Mouse (Mus musculus): Measurements from ENCODE around the gene Plcb2. TPM values are rescaled to one million over a fixed set of nuclear protein-coding genes. Genes with fewer than 3 reads are reported as not detected.

The Plcb2 gene
- polyA plus RNA-seq, 1 experiment from 2014 or later: 0.44 TPM

GRCm38 (mm10) chr2:118709655-118710221 is 18.5 kb downstream of the Plcb2 start:
- Histone ChIP-seq H3K27me3 (peaks cover 99% of the 10 kb centered on the region), H3K27ac (no peak overlapping the region), H3K9ac (replicated peaks) (no peak overlapping the region), H3K4me2 (no peak overlapping the region; the same call in 1 of the 2 replicates), H3K36me3 (no peaks in the 10 kb centered on the region), H3K4me1 (replicated peaks) (peaks cover 27% of the 10 kb centered on the region), H3K9me3 (no peaks in the 10 kb centered on the region), H3K4me3 (replicated peaks) (no peak overlapping the region)
- 32% methylated on average over 4 of the region's 4 CpGs for WGBS
- no peak for ATAC-seq (ENCODE audit: insufficient number of reproducible peaks, insufficient read depth, low FRiP score, low TSS enrichment, low read depth)

GRCm38 (mm10) chr2:118708472-118708871 is 19.8 kb downstream of the Plcb2 start:
- H3K27ac ChIP-seq: no peak overlapping the region
- no peak overlapping the region for H3K9ac ChIP-seq (replicated peaks)
- H3K36me3 ChIP-seq: no peaks in the 10 kb centered on the region
- no peak for ATAC-seq (ENCODE audit: insufficient number of reproducible peaks, insufficient read depth, low FRiP score, low TSS enrichment, low read depth)
- peaks cover 37% of the 10 kb centered on the region for H3K4me1 ChIP-seq (replicated peaks)
- peaks cover 100% of the 10 kb centered on the region for H3K27me3 ChIP-seq
- no peaks in the 10 kb centered on the region for H3K9me3 ChIP-seq
- 82% methylated on average over 4 of the region's 4 CpGs for WGBS
- no peak overlapping the region for H3K4me3 ChIP-seq (replicated peaks)
- no peak overlapping the region for H3K4me2 ChIP-seq

DNA sequence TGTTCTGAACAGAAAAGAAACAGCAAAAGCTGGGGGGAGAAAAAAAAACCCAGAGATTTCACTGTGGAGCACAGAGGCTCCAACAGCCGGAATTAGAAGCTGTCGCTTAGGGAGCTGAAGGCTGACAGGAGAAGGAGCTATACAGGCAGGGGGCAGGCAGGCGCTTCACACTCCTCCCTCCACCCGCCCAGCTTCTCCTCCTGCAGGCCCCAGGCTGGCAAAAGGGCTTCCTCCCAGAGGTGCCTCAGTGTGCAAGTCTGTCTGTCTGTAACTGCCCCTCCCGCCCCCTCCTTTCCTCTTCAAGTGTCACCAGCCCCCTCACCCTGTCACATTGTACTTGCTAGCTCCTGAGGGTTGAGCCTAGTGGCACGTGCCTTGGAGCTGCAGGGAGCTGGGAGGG is 21.8 kb downstream of the Plcb2 start:
- Histone ChIP-seq H3K4me1 (replicated peaks) (peaks cover 46% of the 10 kb centered on the region), H3K27me3 (peaks cover 100% of the 10 kb centered on the region), H3K9me3 (no peaks in the 10 kb centered on the region), H3K4me2 (no peak overlapping the region), H3K9ac (replicated peaks) (no peak overlapping the region), H3K27ac (no peak overlapping the region), H3K4me3 (replicated peaks) (no peak overlapping the region), H3K36me3 (no peaks in the 10 kb centered on the region)
- no peak for ATAC-seq (ENCODE audit: insufficient number of reproducible peaks, insufficient read depth, low FRiP score, low TSS enrichment, low read depth)
- 3% methylated on average over 6 of the region's 6 CpGs for WGBS

DNA sequence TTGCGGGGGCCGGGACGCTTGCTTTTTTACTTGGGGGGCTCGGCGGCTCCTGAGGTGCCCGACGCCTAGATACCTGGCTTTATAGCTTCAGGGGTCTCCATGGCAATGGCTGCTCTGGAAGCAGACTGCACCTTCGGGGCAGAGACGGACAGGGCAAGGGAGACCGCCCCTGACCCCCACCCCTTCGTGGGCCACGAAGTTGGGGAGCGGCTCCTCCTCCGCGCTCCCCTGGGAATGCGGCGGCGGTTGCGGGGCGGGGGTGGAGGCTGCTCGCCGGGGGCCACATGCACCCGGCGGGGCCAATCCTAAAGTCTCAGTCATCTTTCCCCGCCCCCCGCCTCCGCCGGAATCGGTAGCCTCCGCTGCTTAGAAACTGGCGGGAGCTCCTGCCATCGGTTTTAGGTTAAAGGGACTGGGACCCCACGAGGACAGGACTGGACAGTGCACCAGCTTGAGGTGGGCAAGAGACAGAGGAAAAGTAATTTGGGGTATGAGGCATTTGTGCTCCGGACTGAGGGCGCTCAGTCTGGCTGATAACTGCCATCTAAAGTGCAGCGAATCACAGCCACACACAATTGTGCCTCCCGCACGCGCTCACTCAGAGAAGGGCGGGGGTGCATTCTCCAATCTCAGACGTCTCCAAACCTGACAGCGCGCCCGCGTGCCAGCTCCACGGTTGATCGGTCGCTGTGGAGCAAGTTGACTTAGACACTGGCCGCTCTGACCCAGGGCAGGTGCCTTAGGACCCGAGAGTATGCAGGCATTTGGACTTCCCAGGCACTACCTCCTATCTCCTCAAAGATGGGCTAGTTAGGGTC is 24.1 kb downstream of the Plcb2 start, which contains the start of gene Ankrd63:
Ankrd63 (minus strand) TSS at position 51 of the 818 bp plus-strand sequence.
- peak within 1 kb of the TSS; percentile 69 for H3K4me2 ChIP-seq
- no peaks in the 10 kb centered on the region for H3K9me3 ChIP-seq
- H3K27ac ChIP-seq: no peak within 1 kb of the TSS
- peak within 1 kb of the TSS; percentile 42 for H3K4me3 ChIP-seq (replicated peaks)
- peaks cover 100% of the 10 kb centered on the region for H3K27me3 ChIP-seq
- WGBS: 1% methylated on average over 50 of the region's 50 CpGs
- no peaks in the 10 kb centered on the region for H3K36me3 ChIP-seq
- peak within 1 kb of the TSS; percentile 31 for H3K9ac ChIP-seq (replicated peaks)
- peaks cover 40% of the 10 kb centered on the region for H3K4me1 ChIP-seq (replicated peaks)
- no peak for ATAC-seq (ENCODE audit: insufficient number of reproducible peaks, insufficient read depth, low FRiP score, low TSS enrichment, low read depth)

- peaks cover 40% of the 10 kb centered on the region for H3K4me1 ChIP-seq (replicated peaks)
- H3K4me2 ChIP-seq: peak overlapping the region; percentile 69
- no peak overlapping the region for H3K27ac ChIP-seq
- peak overlapping the region; percentile 31; the same call in 1 of the 2 replicates for H3K9ac ChIP-seq (replicated peaks)
- under 1% methylated on average over 88 of the region's 93 CpGs for WGBS
- ATAC-seq (ENCODE audit: insufficient number of reproducible peaks, insufficient read depth, low FRiP score, low TSS enrichment, low read depth): no peak
- no peaks in the 10 kb centered on the region for H3K9me3 ChIP-seq
- H3K36me3 ChIP-seq: no peaks in the 10 kb centered on the region
- peaks cover 97% of the 10 kb centered on the region for H3K27me3 ChIP-seq
- peak overlapping the region; percentile 42 for H3K4me3 ChIP-seq (replicated peaks)
These were observed 25.1 kb downstream of the Plcb2 start for GRCm38 (mm10) chr2:118702883-118703761.

GRCm38 (mm10) chr2:118701971-118702882 is 26.0 kb downstream of the Plcb2 start:
- Histone ChIP-seq H3K27me3 (peaks cover 96% of the 10 kb centered on the region), H3K9me3 (no peaks in the 10 kb centered on the region)

DNA sequence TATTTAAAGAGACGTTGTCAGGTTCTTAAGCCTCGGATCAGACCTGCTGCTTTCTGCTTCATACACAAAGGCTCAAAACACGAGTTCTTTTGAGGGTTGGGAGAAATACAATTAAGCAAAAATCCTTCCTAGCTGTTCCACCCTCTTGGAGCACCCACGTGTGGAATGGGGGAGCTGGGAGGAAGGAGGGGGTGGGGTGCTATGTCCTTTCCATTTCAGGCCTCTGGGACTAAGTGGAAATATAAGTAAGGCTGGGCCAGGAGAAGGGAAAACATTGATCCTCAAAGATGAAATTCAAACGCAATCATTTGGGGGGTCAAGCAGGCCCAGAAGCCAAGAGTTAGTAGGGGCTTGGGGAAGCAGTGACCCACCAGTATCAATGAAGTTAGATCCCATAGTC is 27.1 kb downstream of the Plcb2 start:
- no peak overlapping the region for H3K9ac ChIP-seq (replicated peaks)
- peak overlapping the region; percentile 24; the same call in 1 of the 2 replicates for H3K4me3 ChIP-seq (replicated peaks)
- peaks cover 37% of the 10 kb centered on the region for H3K4me1 ChIP-seq (replicated peaks)
- no peak overlapping the region for H3K27ac ChIP-seq
- H3K27me3 ChIP-seq: peaks cover 96% of the 10 kb centered on the region
- peak overlapping the region; percentile 55; the same call in 1 of the 2 replicates for H3K4me2 ChIP-seq
- H3K9me3 ChIP-seq: no peaks in the 10 kb centered on the region
- WGBS: 3% methylated on average over 5 of the region's 5 CpGs
- no peaks in the 10 kb centered on the region for H3K36me3 ChIP-seq
- ATAC-seq (ENCODE audit: insufficient number of reproducible peaks, insufficient read depth, low FRiP score, low TSS enrichment, low read depth): no peak

More at GRCm38 (mm10) chr2:118701971-118702882, 26.0 kb downstream of the Plcb2 start:
- Histone ChIP-seq H3K27ac (no peak overlapping the region), H3K36me3 (no peaks in the 10 kb centered on the region), H3K4me1 (replicated peaks) (peaks cover 42% of the 10 kb centered on the region), H3K4me3 (replicated peaks) (peak overlapping the region; percentile 42), H3K4me2 (peak overlapping the region; percentile 69), H3K9ac (replicated peaks) (no peak overlapping the region; the same call in 1 of the 2 replicates)
- 2% methylated on average over 50 of the region's 51 CpGs for WGBS
- ATAC-seq (ENCODE audit: insufficient number of reproducible peaks, insufficient read depth, low FRiP score, low TSS enrichment, low read depth): no peak

GRCm38 (mm10) chr2:118700179-118701062 is 27.8 kb downstream of the Plcb2 start:
- Histone ChIP-seq H3K9me3 (no peaks in the 10 kb centered on the region), H3K9ac (replicated peaks) (no peak overlapping the region), H3K4me3 (replicated peaks) (peak overlapping the region; percentile 24), H3K27me3 (peaks cover 96% of the 10 kb centered on the region), H3K4me2 (peak overlapping the region; percentile 55), H3K27ac (no peak overlapping the region), H3K36me3 (no peaks in the 10 kb centered on the region), H3K4me1 (replicated peaks) (peaks cover 37% of the 10 kb centered on the region)
- WGBS: 2% methylated on average over 32 of the region's 32 CpGs
- no peak for ATAC-seq (ENCODE audit: insufficient number of reproducible peaks, insufficient read depth, low FRiP score, low TSS enrichment, low read depth)

DNA sequence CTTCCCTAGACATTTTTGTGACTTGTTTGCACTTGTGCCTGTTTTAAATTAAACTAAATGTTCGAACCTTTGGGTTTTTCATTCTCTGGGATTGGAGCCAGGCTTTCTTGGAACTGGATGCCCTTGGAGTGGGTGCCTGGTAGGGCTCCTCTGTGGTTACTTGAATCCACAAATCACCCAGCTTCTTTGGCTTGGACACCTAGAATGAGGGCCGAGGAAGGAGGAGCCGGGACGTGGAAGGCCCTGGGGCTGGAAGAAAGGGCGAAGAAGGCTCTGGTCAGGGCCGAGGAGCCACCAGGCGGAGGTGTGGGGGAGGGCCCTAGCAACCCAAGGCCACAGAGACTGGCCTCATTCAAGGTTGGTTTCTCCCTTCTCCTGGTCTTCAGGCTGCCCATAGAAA is 30.3 kb downstream of the Plcb2 start:
- 24% methylated on average over 7 of the region's 7 CpGs for WGBS

More for the DNA sequence above, 30.3 kb downstream of the Plcb2 start:
- H3K27ac ChIP-seq: no peak overlapping the region
- ATAC-seq (ENCODE audit: insufficient number of reproducible peaks, insufficient read depth, low FRiP score, low TSS enrichment, low read depth): no peak
- peaks cover 22% of the 10 kb centered on the region for H3K4me1 ChIP-seq (replicated peaks)
- no peak overlapping the region for H3K4me2 ChIP-seq
- H3K9ac ChIP-seq (replicated peaks): no peak overlapping the region
- no peaks in the 10 kb centered on the region for H3K36me3 ChIP-seq
- H3K27me3 ChIP-seq: peaks cover 92% of the 10 kb centered on the region
- H3K4me3 ChIP-seq (replicated peaks): no peak overlapping the region
- H3K9me3 ChIP-seq: no peaks in the 10 kb centered on the region

Data from limb, embryonic 12.5 days (tissue).